Mouse (Mus musculus) limb, embryonic 14.5 days (tissue): ENCODE results near the gene Arid4a. TPM values are rescaled to one million over a fixed set of nuclear protein-coding genes. Genes with fewer than 3 reads are reported as not detected.

Experiments used
- ATAC-seq: fragments of 200-750 bp; cut with Nextera tagmentation; 2 replicates; pipeline ENCODE4 v1.8.0; 2017; ENCODE audit warnings: low read depth, moderate number of reproducible peaks, moderate TSS enrichment; ENCODE audit not compliant: low FRiP score
- DNase-seq: peaks from one replicate; pipeline ENCODE4 v3.0.0-alpha.2; 2015; ENCODE audit warnings: low spot score
- H3K27ac ChIP-seq: fragments of 300-500 bp; sonication (generic); replicated peaks from 2 replicates; pipeline ENCODE4 v1.5.1; 2014; ENCODE audit warnings: low read depth, mild to moderate bottlenecking, low read length, moderate library complexity, mixed read lengths
- H3K27me3 ChIP-seq: fragments of 300-500 bp; sonication (generic); 2 replicates; pipeline ENCODE4 v1.6.1; 2014; ENCODE audit warnings: low read length, mixed read lengths; ENCODE audit not compliant: control insufficient read depth, insufficient read depth
- H3K36me3 ChIP-seq: fragments of 300-500 bp; sonication (generic); 2 replicates; pipeline ENCODE4 v1.6.1; 2014; ENCODE audit warnings: mild to moderate bottlenecking, low read length, moderate library complexity, mixed read lengths; ENCODE audit not compliant: control insufficient read depth, insufficient read depth
- H3K4me1 ChIP-seq: fragments of 300-500 bp; sonication (generic); 2 replicates; pipeline ENCODE4 v1.6.1; 2014; ENCODE audit warnings: antibody characterized with exemption, low read length, mixed read lengths; ENCODE audit not compliant: control insufficient read depth, insufficient read depth
- H3K4me2 ChIP-seq: fragments of 300-500 bp; sonication (generic); replicated peaks from 2 replicates; pipeline ENCODE4 v1.6.1; 2014; ENCODE audit warnings: low read depth, mild to moderate bottlenecking, low read length, moderate library complexity; ENCODE audit not compliant: severe bottlenecking
- H3K4me3 ChIP-seq: fragments of 300-500 bp; sonication (generic); replicated peaks from 2 replicates; pipeline ENCODE4 v1.5.1; 2014; ENCODE audit warnings: low read length
- H3K9ac ChIP-seq: fragments of 300-500 bp; sonication (generic); 2 replicates; pipeline ENCODE4 v1.6.1; 2014; ENCODE audit warnings: mild to moderate bottlenecking, low read depth, low read length, moderate library complexity; ENCODE audit not compliant: severe bottlenecking
- H3K9me3 ChIP-seq: fragments of 300-500 bp; sonication (generic); 2 replicates; pipeline ENCODE4 v1.6.1; 2016; ENCODE audit warnings: low read length; ENCODE audit not compliant: control insufficient read depth
- POLR2A ChIP-seq: fragments of 200-500 bp; IDR thresholded peaks from 2 replicates; pipeline ENCODE4 v1.8.0; 2012; ENCODE audit warnings: inconsistent platforms, mild to moderate bottlenecking, moderate library complexity, borderline replicate concordance; ENCODE audit not compliant: insufficient read depth, insufficient read length; ENCODE audit errors: extremely low read depth
- WGBS: fragments of 180-500 bp; shearing (Covaris S2); extraction: QIAGEN DNeasy Blood & Tissue Kit; methylation state at CpG from one replicate; pipeline ENCODE4 v1.1.7; 2014; 5-methylcytosine and 5-hydroxymethylcytosine counted together
- polyA plus RNA-seq, 2 experiments: library from polyadenylated mRNA; depleted of rRNA in 1 of 2; stranded (reverse) in 1 of 2; unstranded in 1 of 2; fragments of >200 nt; fragmentation: Nextera tagmentation in 1 of 2; extraction: Ambion mirVana in 1 of 2; gene quantifications; 2 replicates each; pipeline versions ENCODE4 v1.2.1 to v1.2.3; 2012 to 2014

Gene Arid4a
- polyA plus RNA-seq, 2 experiments: 11.7 to 32.2 TPM

- Histone ChIP-seq H3K4me1 (peaks cover 4% of the 10 kb centered on the region; the same call in 1 of the 2 replicates), H3K27ac (peak overlapping the region; percentile 76), H3K27me3 (no peaks in the 10 kb centered on the region), H3K36me3 (no peaks in the 10 kb centered on the region), H3K4me3 (peak overlapping the region; percentile 39), H3K9ac (no peak overlapping the region), H3K9me3 (no peaks in the 10 kb centered on the region), H3K4me2 (peak overlapping the region; percentile 50)
- DNase-seq (peak; percentile 76), ATAC-seq (peak; percentile 1; the same call in 1 of the 2 replicates)
- no peak for TF ChIP-seq POLR2A
- 4% methylated on average over 17 of the region's 17 CpGs for WGBS
Measured at GRCm38 (mm10) chr12:70969485-70970184, 46.2 kb upstream of the Arid4a start.

GRCm38 (mm10) chr12:70973831-70974230 is 42.0 kb upstream of the Arid4a start:
- Histone ChIP-seq H3K9me3 (no peaks in the 10 kb centered on the region), H3K27me3 (no peaks in the 10 kb centered on the region), H3K4me2 (no peak overlapping the region), H3K4me3 (peak overlapping the region; percentile 68), H3K27ac (0 out of 2 replicates have a peak overlapping the region, but pooled peaks have one; percentile 28), H3K4me1 (peaks cover 7% of the 10 kb centered on the region), H3K9ac (no peak overlapping the region), H3K36me3 (no peaks in the 10 kb centered on the region)
- no peak for TF ChIP-seq POLR2A
- 89% methylated on average over 4 of the region's 4 CpGs for WGBS
- ATAC-seq (no peak), DNase-seq (no peak)

- under 1% methylated on average over 71 of the region's 71 CpGs for WGBS
- TF ChIP-seq POLR2A: peak; percentile 78; the same call in 1 of the 2 replicates
- peak; percentile 98 for DNase-seq
Measured at GRCm38 (mm10) chr12:70974441-70975266, 41.1 kb upstream of the Arid4a start, which contains the start of gene Psma3. Gene Psma3, plus strand, starts transcription at chr12:70974621.

GRCm38 (mm10) chr12:70975406-70975805 is 40.4 kb upstream of the Arid4a start:
- Histone ChIP-seq H3K27me3 (no peaks in the 10 kb centered on the region), H3K9ac (peak overlapping the region; percentile 96), H3K4me1 (peaks cover 7% of the 10 kb centered on the region), H3K4me3 (peak overlapping the region; percentile 68), H3K9me3 (no peaks in the 10 kb centered on the region), H3K36me3 (peaks cover 15% of the 10 kb centered on the region), H3K4me2 (peak overlapping the region; percentile 57), H3K27ac (peak overlapping the region; percentile 98)
- DNase-seq: no peak
- no peak for ATAC-seq
- 22% methylated on average over 10 of the region's 10 CpGs for WGBS
- TF ChIP-seq POLR2A: no peak

More at GRCm38 (mm10) chr12:70974441-70975266, 41.1 kb upstream of the Arid4a start, which contains the start of gene Psma3:
- H3K9me3 ChIP-seq: no peaks in the 10 kb centered on the region
- H3K27me3 ChIP-seq: no peaks in the 10 kb centered on the region
- peak within 1 kb of the TSS; percentile 68 for H3K4me3 ChIP-seq
- ATAC-seq: peak; percentile 98
- H3K4me1 ChIP-seq: peaks cover 7% of the 10 kb centered on the region
- peak within 1 kb of the TSS; percentile 57 for H3K4me2 ChIP-seq
- peaks cover 8% of the 10 kb centered on the region for H3K36me3 ChIP-seq
- peak within 1 kb of the TSS; percentile 98 for H3K27ac ChIP-seq
- peak within 1 kb of the TSS; percentile 96 for H3K9ac ChIP-seq

- no peaks in the 10 kb centered on the region for H3K27me3 ChIP-seq
- peak overlapping the region; percentile 96; the same call in 1 of the 2 replicates for H3K9ac ChIP-seq
- H3K36me3 ChIP-seq: peaks cover 19% of the 10 kb centered on the region
- no peak overlapping the region for H3K27ac ChIP-seq
- H3K4me3 ChIP-seq: peak overlapping the region; percentile 68
- peak overlapping the region; percentile 57 for H3K4me2 ChIP-seq
- no peak for TF ChIP-seq POLR2A
- ATAC-seq (no peak), DNase-seq (no peak)
- H3K9me3 ChIP-seq: no peaks in the 10 kb centered on the region
- peaks cover 7% of the 10 kb centered on the region for H3K4me1 ChIP-seq
- WGBS: 65% methylated on average over 3 of the region's 3 CpGs
Measured at GRCm38 (mm10) chr12:70975891-70976290, 39.9 kb upstream of the Arid4a start.
